Mouse (Mus musculus): ENCODE results near the gene Itln1.

The Itln1 gene

GRCm38 (mm10) chr1:171535194-171535593 is at the start of gene Itln1:
Gene Itln1 (minus strand): TSS chr1:171535294.
- no peak for DNase-seq (ENCODE audit: low read depth, low spot score)

GRCm38 (mm10) chr1:171584584-171584983 is 49.5 kb upstream of the Itln1 start:
- no peak for DNase-seq (ENCODE audit: low read depth, low spot score)

- no peak for DNase-seq (ENCODE audit: low read depth, low spot score)
Measured at GRCm38 (mm10) chr1:171577168-171577567, 42.1 kb upstream of the Itln1 start.

GRCm38 (mm10) chr1:171568436-171568835 is 33.3 kb upstream of the Itln1 start:
- no peak for DNase-seq (ENCODE audit: low read depth, low spot score)

- no peak for DNase-seq (ENCODE audit: low read depth, low spot score)
Measured at GRCm38 (mm10) chr1:171566777-171567176, 31.7 kb upstream of the Itln1 start.

- no peak for DNase-seq (ENCODE audit: low read depth, low spot score)
Measured at GRCm38 (mm10) chr1:171565888-171566287, 30.8 kb upstream of the Itln1 start.

- no peak for DNase-seq (ENCODE audit: low read depth, low spot score)
Measured at GRCm38 (mm10) chr1:171564247-171564646, 29.2 kb upstream of the Itln1 start.

GRCm38 (mm10) chr1:171563042-171563441 is 27.9 kb upstream of the Itln1 start:
- no peak for DNase-seq (ENCODE audit: low read depth, low spot score)

GRCm38 (mm10) chr1:171561639-171562225 is 26.6 kb upstream of the Itln1 start:
- no peak for DNase-seq (ENCODE audit: low read depth, low spot score)

- DNase-seq (ENCODE audit: low read depth, low spot score), result no peak
Measured at GRCm38 (mm10) chr1:171561200-171561599, 26.1 kb upstream of the Itln1 start.

- DNase-seq (ENCODE audit: low read depth, low spot score), result no peak
Measured at GRCm38 (mm10) chr1:171560262-171560661, 25.2 kb upstream of the Itln1 start.

- DNase-seq (ENCODE audit: low read depth, low spot score), result no peak
Measured at GRCm38 (mm10) chr1:171558898-171559297, 23.8 kb upstream of the Itln1 start, which contains the start of gene Cd244a. Gene Cd244a (plus strand): TSS chr1:171559193.

GRCm38 (mm10) chr1:171558407-171558806 is 23.3 kb upstream of the Itln1 start:
- no peak for DNase-seq (ENCODE audit: low read depth, low spot score)

- DNase-seq (ENCODE audit: low read depth, low spot score), result no peak
Measured at GRCm38 (mm10) chr1:171556366-171556765, 21.3 kb upstream of the Itln1 start.

GRCm38 (mm10) chr1:171553359-171554341 is 18.6 kb upstream of the Itln1 start:
- DNase-seq (ENCODE audit: low read depth, low spot score), result no peak

GRCm38 (mm10) chr1:171552230-171552629 is 17.1 kb upstream of the Itln1 start:
- no peak for DNase-seq (ENCODE audit: low read depth, low spot score)

GRCm38 (mm10) chr1:171551326-171551725 is 16.2 kb upstream of the Itln1 start:
- no peak for DNase-seq (ENCODE audit: low read depth, low spot score)

- DNase-seq (ENCODE audit: low read depth, low spot score), result no peak
Measured at GRCm38 (mm10) chr1:171540694-171541093, 5.6 kb upstream of the Itln1 start.

- no peak for DNase-seq (ENCODE audit: low read depth, low spot score)
Measured at GRCm38 (mm10) chr1:171534557-171534956, 537 bp downstream of the Itln1 start.

GRCm38 (mm10) chr1:171532830-171533229 is 2.3 kb downstream of the Itln1 start:
- DNase-seq (ENCODE audit: low read depth, low spot score), result no peak

- DNase-seq (ENCODE audit: low read depth, low spot score), result no peak
Measured at GRCm38 (mm10) chr1:171531367-171531766, 3.7 kb downstream of the Itln1 start.

GRCm38 (mm10) chr1:171515557-171515956 is 19.5 kb downstream of the Itln1 start:
- no peak for DNase-seq (ENCODE audit: low read depth, low spot score)

GRCm38 (mm10) chr1:171515039-171515438 is 20.1 kb downstream of the Itln1 start:
- DNase-seq (ENCODE audit: low read depth, low spot score), result no peak
